Mouse (Mus musculus) embryonic facial prominence, embryonic 10.5 days (tissue): ENCODE data around the gene Phc1. TPM values are rescaled to one million over a fixed set of nuclear protein-coding genes. Genes with fewer than 3 reads are reported as not detected.
A peak's percentile ranks its signal among the peaks of the same experiment; 100 is the strongest.
"Not testable (repeated sequence)": the region's sequence is repeated elsewhere in the genome, so short reads cannot be mapped to it uniquely, and the experiment has no call there.

Experiments
- DNase-seq: peaks from one replicate; pipeline ENCODE4 v3.0.0-alpha.2; 2017; ENCODE audit warnings: low spot score
- H3K27ac ChIP-seq: fragments of 300-500 bp; sonication (generic); replicated peaks from 2 replicates; pipeline ENCODE4 v1.5.1; 2016; ENCODE audit warnings: mild to moderate bottlenecking
- H3K27me3 ChIP-seq: fragments of 300-500 bp; sonication (generic); replicated peaks from 2 replicates; pipeline ENCODE4 v1.6.1; 2016; ENCODE audit warnings: low read depth, mild to moderate bottlenecking; ENCODE audit not compliant: poor library complexity, severe bottlenecking
- H3K36me3 ChIP-seq: fragments of 300-500 bp; sonication (generic); replicated peaks from 2 replicates; pipeline ENCODE4 v1.6.1; 2016; ENCODE audit warnings: mild to moderate bottlenecking, moderate library complexity
- H3K4me1 ChIP-seq: fragments of 300-500 bp; sonication (generic); 2 replicates; pipeline ENCODE4 v1.6.1; 2016
- H3K4me3 ChIP-seq: fragments of 300-500 bp; sonication (generic); 2 replicates; pipeline ENCODE4 v1.5.1; 2016; ENCODE audit warnings: mild to moderate bottlenecking, moderate library complexity
- H3K9me3 ChIP-seq: fragments of 300-500 bp; sonication (generic); 2 replicates; pipeline ENCODE4 v1.6.1; 2016; ENCODE audit warnings: mild to moderate bottlenecking
- WGBS: fragments of 180-500 bp; shearing (Covaris S2); methylation state at CpG from one replicate; pipeline ENCODE4 v1.1.7; 2016; 5-methylcytosine and 5-hydroxymethylcytosine counted together
- polyA plus RNA-seq: library from polyadenylated mRNA; unstranded; fragments of >200 nt; fragmentation: Nextera tagmentation; extraction: Ambion mirVana; gene quantifications from 2 replicates; pipeline ENCODE4 v1.2.1, GENCODE M21; 2016

The Phc1 gene
- polyA plus RNA-seq = 28.9 and 29.5 TPM in 2 replicates

- H3K4me3 ChIP-seq = peak within 1 kb of the TSS; percentile 81
- DNase-seq = no peak
- H3K4me1 ChIP-seq = peaks cover 42% of the 10 kb centered on the region
- no peaks in the 10 kb centered on the region for H3K27me3 ChIP-seq
- H3K9me3 ChIP-seq = no peaks in the 10 kb centered on the region
- peak within 1 kb of the TSS; percentile 96 for H3K27ac ChIP-seq
- H3K36me3 ChIP-seq = peaks cover 12% of the 10 kb centered on the region
- 1% methylated on average over 17 of the region's 17 CpGs for WGBS
These were observed at the start of gene Phc1 for GRCm38 (mm10) chr6:122340349-122341000. Gene Phc1, minus strand, starts transcription at chr6:122340561.

GRCm38 (mm10) chr6:122389986-122390385, 49.6 kb upstream of the Phc1 start:
- H3K27me3 ChIP-seq, H3K27ac ChIP-seq, H3K9me3 ChIP-seq, H3K36me3 ChIP-seq, H3K4me3 ChIP-seq, DNase-seq: not testable (repeated sequence)
- 82% methylated on average over 3 of the region's 3 CpGs for WGBS
- peaks cover 28% of the 10 kb centered on the region for H3K4me1 ChIP-seq

GRCm38 (mm10) chr6:122387177-122388028, 47.0 kb upstream of the Phc1 start:
- H3K27me3 ChIP-seq, H3K27ac ChIP-seq: not testable (repeated sequence)

GRCm38 (mm10) chr6:122385724-122386123, 45.4 kb upstream of the Phc1 start:
- Histone ChIP-seq H3K27me3 (no peaks in the 10 kb centered on the region), H3K9me3 (no peaks in the 10 kb centered on the region), H3K36me3 (no peaks in the 10 kb centered on the region), H3K4me1 (no peaks in the 10 kb centered on the region), H3K4me3 (no peak overlapping the region), H3K27ac (peak overlapping the region; percentile 44; the same call in 1 of the 2 replicates)
- no peak for DNase-seq
- 67% methylated on average over 5 of the region's 5 CpGs for WGBS

More at GRCm38 (mm10) chr6:122387177-122388028, 47.0 kb upstream of the Phc1 start:
- not testable (repeated sequence) for H3K4me3 ChIP-seq, H3K9me3 ChIP-seq, DNase-seq, H3K36me3 ChIP-seq
- peaks cover 11% of the 10 kb centered on the region for H3K4me1 ChIP-seq
- WGBS = 89% methylated on average over 12 of the region's 12 CpGs

- 91% methylated on average over 13 of the region's 13 CpGs for WGBS
- DNase-seq = no peak
These were observed 44.5 kb upstream of the Phc1 start for GRCm38 (mm10) chr6:122384886-122385285.

GRCm38 (mm10) chr6:122383211-122383610, 42.9 kb upstream of the Phc1 start:
- Histone ChIP-seq H3K4me3 (no peak overlapping the region), H3K36me3 (no peaks in the 10 kb centered on the region), H3K27ac (no peak overlapping the region), H3K4me1 (no peaks in the 10 kb centered on the region), H3K9me3 (no peaks in the 10 kb centered on the region), H3K27me3 (no peaks in the 10 kb centered on the region)
- WGBS = 86% methylated on average over 5 of the region's 5 CpGs
- DNase-seq = no peak

More at GRCm38 (mm10) chr6:122384886-122385285, 44.5 kb upstream of the Phc1 start:
- Histone ChIP-seq H3K4me1 (no peaks in the 10 kb centered on the region), H3K9me3 (no peaks in the 10 kb centered on the region), H3K36me3 (no peaks in the 10 kb centered on the region), H3K27ac (no peak overlapping the region), H3K4me3 (no peak overlapping the region), H3K27me3 (no peaks in the 10 kb centered on the region)

GRCm38 (mm10) chr6:122382046-122382445, 41.7 kb upstream of the Phc1 start:
- H3K4me3 ChIP-seq = no peak overlapping the region
- no peak overlapping the region for H3K27ac ChIP-seq
- no peaks in the 10 kb centered on the region for H3K27me3 ChIP-seq
- 77% methylated on average over 8 of the region's 8 CpGs for WGBS
- no peak for DNase-seq
- no peaks in the 10 kb centered on the region for H3K36me3 ChIP-seq
- H3K4me1 ChIP-seq = no peaks in the 10 kb centered on the region
- no peaks in the 10 kb centered on the region for H3K9me3 ChIP-seq

GRCm38 (mm10) chr6:122368245-122368644, 27.9 kb upstream of the Phc1 start:
- no peak for DNase-seq
- no peak overlapping the region for H3K27ac ChIP-seq
- no peaks in the 10 kb centered on the region for H3K27me3 ChIP-seq
- no peaks in the 10 kb centered on the region for H3K9me3 ChIP-seq
- no peaks in the 10 kb centered on the region for H3K36me3 ChIP-seq
- no peaks in the 10 kb centered on the region for H3K4me1 ChIP-seq
- H3K4me3 ChIP-seq = no peak overlapping the region
- 84% methylated on average over 3 of the region's 3 CpGs for WGBS

GRCm38 (mm10) chr6:122366976-122367375, 26.6 kb upstream of the Phc1 start:
- Histone ChIP-seq H3K4me1 (no peaks in the 10 kb centered on the region), H3K27me3 (no peaks in the 10 kb centered on the region)
- 42% methylated on average over 3 of the region's 3 CpGs for WGBS

GRCm38 (mm10) chr6:122366287-122366686, 25.9 kb upstream of the Phc1 start:
- DNase-seq = no peak
- Histone ChIP-seq H3K9me3 (no peaks in the 10 kb centered on the region), H3K36me3 (no peaks in the 10 kb centered on the region), H3K4me3 (no peak overlapping the region), H3K4me1 (no peaks in the 10 kb centered on the region), H3K27ac (no peak overlapping the region), H3K27me3 (no peaks in the 10 kb centered on the region)
- 36% methylated on average over 2 of the region's 2 CpGs for WGBS

More at GRCm38 (mm10) chr6:122366976-122367375, 26.6 kb upstream of the Phc1 start:
- no peak overlapping the region for H3K4me3 ChIP-seq
- no peak for DNase-seq
- no peak overlapping the region for H3K27ac ChIP-seq
- H3K9me3 ChIP-seq = no peaks in the 10 kb centered on the region
- no peaks in the 10 kb centered on the region for H3K36me3 ChIP-seq

- WGBS = 62% methylated on average over 3 of the region's 3 CpGs
- no peak for DNase-seq
- no peak overlapping the region for H3K27ac ChIP-seq
These were observed 25.3 kb upstream of the Phc1 start for GRCm38 (mm10) chr6:122365706-122366105.

GRCm38 (mm10) chr6:122357089-122357488, 16.7 kb upstream of the Phc1 start:
- H3K27ac ChIP-seq = no peak overlapping the region
- no peaks in the 10 kb centered on the region for H3K4me1 ChIP-seq
- no peaks in the 10 kb centered on the region for H3K27me3 ChIP-seq
- no peaks in the 10 kb centered on the region for H3K36me3 ChIP-seq
- WGBS = 90% methylated on average over 1 of the region's 1 CpGs
- DNase-seq = no peak
- no peaks in the 10 kb centered on the region for H3K9me3 ChIP-seq
- no peak overlapping the region for H3K4me3 ChIP-seq

More at GRCm38 (mm10) chr6:122365706-122366105, 25.3 kb upstream of the Phc1 start:
- H3K4me1 ChIP-seq = no peaks in the 10 kb centered on the region
- no peaks in the 10 kb centered on the region for H3K27me3 ChIP-seq
- H3K36me3 ChIP-seq = no peaks in the 10 kb centered on the region
- H3K9me3 ChIP-seq = no peaks in the 10 kb centered on the region
- H3K4me3 ChIP-seq = no peak overlapping the region

- no peaks in the 10 kb centered on the region for H3K27me3 ChIP-seq
- no peak overlapping the region for H3K4me3 ChIP-seq
- H3K27ac ChIP-seq = no peak overlapping the region
- H3K4me1 ChIP-seq = no peaks in the 10 kb centered on the region
- WGBS = 63% methylated on average over 9 of the region's 9 CpGs
- no peak for DNase-seq
- H3K9me3 ChIP-seq = no peaks in the 10 kb centered on the region
- no peaks in the 10 kb centered on the region for H3K36me3 ChIP-seq
These were observed 15.5 kb upstream of the Phc1 start for GRCm38 (mm10) chr6:122355909-122356308.
